Mouse (Mus musculus) urinary bladder, postnatal 36 days (tissue): ENCODE data around the gene Fam213a.
"Not testable (repeated sequence)": the region's sequence is repeated elsewhere in the genome, so short reads cannot be mapped to it uniquely, and the experiment has no call there.

ENCODE experiments used
- DNase-seq, 2 experiments: peaks; one replicate each; pipeline ENCODE4 v3.0.0; 2022; ENCODE audit warnings: low spot score in 2 of 2, mixed read lengths in 1 of 2

Gene Fam213a

GRCm38 (mm10) chr14:41013630-41014613 lies at the start of gene Fam213a:
TSS of gene Fam213a (minus strand) at chr14:41013788.
- DNase-seq, result peak; percentile 84 to 90

GRCm38 (mm10) chr14:41053190-41053589 lies 39.6 kb upstream of the Fam213a start:
- DNase-seq, result not testable (repeated sequence)

- no peak for DNase-seq
Observed at GRCm38 (mm10) chr14:41052481-41052880, 38.9 kb upstream of the Fam213a start.

GRCm38 (mm10) chr14:41050471-41050870 lies 36.9 kb upstream of the Fam213a start:
- no peak for DNase-seq

GRCm38 (mm10) chr14:41047402-41047801 lies 33.8 kb upstream of the Fam213a start:
- DNase-seq, result no peak

GRCm38 (mm10) chr14:41035146-41035798 lies 21.7 kb upstream of the Fam213a start:
- DNase-seq, result peak; percentile 34 to 56

GRCm38 (mm10) chr14:41033135-41034110 lies 19.8 kb upstream of the Fam213a start:
- DNase-seq, result peak; percentile 64 to 72

- no peak for DNase-seq
Observed at GRCm38 (mm10) chr14:41030989-41031513, 17.5 kb upstream of the Fam213a start.

GRCm38 (mm10) chr14:41029303-41029702 lies 15.7 kb upstream of the Fam213a start:
- no peak for DNase-seq

GRCm38 (mm10) chr14:41025594-41026284 lies 12.2 kb upstream of the Fam213a start:
- no peak for DNase-seq

GRCm38 (mm10) chr14:41025087-41025486 lies 11.5 kb upstream of the Fam213a start:
- no peak for DNase-seq

GRCm38 (mm10) chr14:41021246-41021645 lies 7.7 kb upstream of the Fam213a start:
- no peak for DNase-seq

- no peak for DNase-seq
Observed at GRCm38 (mm10) chr14:41017460-41017859, 3.9 kb upstream of the Fam213a start.

GRCm38 (mm10) chr14:41014701-41015240 lies 1.2 kb upstream of the Fam213a start:
- no peak for DNase-seq

- no peak for DNase-seq
Observed at GRCm38 (mm10) chr14:41013143-41013542, 445 bp downstream of the Fam213a start.

- DNase-seq, result peak in 1 of 2 experiments; percentile 38
Observed at GRCm38 (mm10) chr14:41011916-41012315, 1.7 kb downstream of the Fam213a start.

GRCm38 (mm10) chr14:41008138-41008537 lies 5.5 kb downstream of the Fam213a start:
- DNase-seq, result no peak

GRCm38 (mm10) chr14:41007641-41008040 lies 5.9 kb downstream of the Fam213a start:
- DNase-seq, result no peak

GRCm38 (mm10) chr14:41006899-41007298 lies 6.7 kb downstream of the Fam213a start:
- no peak for DNase-seq

GRCm38 (mm10) chr14:41006263-41006662 lies 7.3 kb downstream of the Fam213a start:
- DNase-seq, result no peak
